Mouse (Mus musculus) layer of hippocampus, postnatal 36 days (tissue): ENCODE measurements around the gene Tmem136. TPM values are rescaled to one million over a fixed set of nuclear protein-coding genes. Genes with fewer than 3 reads are reported as not detected.

Source experiments
- DNase-seq, 2 experiments: peaks; one replicate each; pipeline ENCODE4 v3.0.0; 2022
- total RNA-seq, 2 experiments: library from RNA; stranded (reverse); gene quantifications; 2 replicates each; pipeline ENCODE4 v1.2.3; 2021

Tmem136 gene
- total RNA-seq, 2 experiments from 2014 or later, result 18.2 to 19.0 TPM

DNA sequence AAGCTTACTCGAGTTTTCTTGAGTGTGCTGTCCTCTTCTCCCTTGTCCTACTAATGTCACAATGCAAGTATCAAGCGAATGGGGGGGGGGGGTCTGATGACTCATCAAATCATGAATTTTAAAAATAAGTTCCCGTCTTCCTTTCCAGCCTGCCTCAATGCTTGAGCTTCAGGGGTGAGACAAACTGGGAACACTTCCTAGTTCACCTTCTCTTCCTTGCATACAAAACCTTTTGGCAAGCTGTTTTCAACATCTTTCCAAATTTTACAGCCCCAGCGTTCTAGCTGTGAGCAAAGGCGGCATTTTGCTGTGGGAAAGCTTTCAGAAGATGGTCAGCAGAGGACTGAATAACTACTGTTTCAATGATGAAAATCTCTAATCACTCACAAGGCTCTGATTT lies 8.8 kb downstream of the Tmem136 start:
- DNase-seq, result no peak

DNA sequence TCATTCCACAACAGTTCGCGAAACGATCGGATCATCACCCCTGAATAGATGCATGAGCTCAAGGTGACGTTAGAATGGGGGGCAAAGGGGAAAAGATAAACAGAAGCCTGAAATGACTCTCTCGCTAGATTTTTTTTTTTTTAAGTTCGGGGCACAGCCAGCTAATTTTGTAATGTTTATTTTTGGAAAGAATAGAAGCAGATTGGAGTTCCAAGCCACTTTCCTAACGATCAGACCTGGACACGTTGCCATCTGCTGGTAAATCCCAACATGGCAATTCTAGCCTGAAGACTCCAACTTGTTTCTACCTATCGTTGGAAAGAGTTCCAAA lies 9.2 kb downstream of the Tmem136 start, which contains the start of gene Arhgef12:
Gene Arhgef12, minus strand, starts transcription at position 53 of the 331 bp plus-strand sequence.
- no peak for DNase-seq

DNA sequence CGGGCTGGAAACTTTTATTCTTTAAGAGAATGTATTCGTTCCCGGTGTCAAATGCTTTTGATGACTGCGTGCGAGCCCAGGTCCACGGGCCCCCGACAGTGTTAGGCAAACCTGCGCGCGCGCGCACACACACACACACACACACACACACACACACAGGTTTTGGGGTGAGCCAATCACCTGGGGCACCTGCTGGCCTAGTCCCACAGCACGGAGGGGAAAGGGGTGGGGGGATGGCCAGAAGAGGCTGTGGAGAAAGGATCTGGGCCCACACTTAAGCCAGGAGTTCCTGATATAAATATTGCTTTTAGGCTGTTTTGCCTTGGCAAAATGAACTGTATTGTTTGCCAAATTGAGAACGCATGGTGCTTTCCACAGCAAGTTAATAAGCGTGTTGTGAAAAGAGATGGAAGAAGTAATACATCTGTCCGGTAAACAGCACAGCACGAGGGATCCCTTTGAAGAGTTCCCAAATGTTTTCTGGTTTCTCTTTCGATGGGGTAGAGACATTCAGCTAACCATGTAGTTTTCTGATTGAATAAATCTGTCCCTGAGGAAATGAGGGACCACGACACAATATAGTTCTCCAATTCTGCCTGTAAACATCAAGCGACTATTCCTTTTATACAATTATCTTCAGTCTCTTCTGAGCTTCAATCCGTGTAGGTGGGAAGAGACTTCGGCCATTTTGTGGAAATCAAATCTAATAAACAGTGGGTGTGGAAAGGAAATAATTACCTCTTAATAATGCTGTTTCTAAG lies 9.8 kb downstream of the Tmem136 start:
- DNase-seq, result no peak

DNA sequence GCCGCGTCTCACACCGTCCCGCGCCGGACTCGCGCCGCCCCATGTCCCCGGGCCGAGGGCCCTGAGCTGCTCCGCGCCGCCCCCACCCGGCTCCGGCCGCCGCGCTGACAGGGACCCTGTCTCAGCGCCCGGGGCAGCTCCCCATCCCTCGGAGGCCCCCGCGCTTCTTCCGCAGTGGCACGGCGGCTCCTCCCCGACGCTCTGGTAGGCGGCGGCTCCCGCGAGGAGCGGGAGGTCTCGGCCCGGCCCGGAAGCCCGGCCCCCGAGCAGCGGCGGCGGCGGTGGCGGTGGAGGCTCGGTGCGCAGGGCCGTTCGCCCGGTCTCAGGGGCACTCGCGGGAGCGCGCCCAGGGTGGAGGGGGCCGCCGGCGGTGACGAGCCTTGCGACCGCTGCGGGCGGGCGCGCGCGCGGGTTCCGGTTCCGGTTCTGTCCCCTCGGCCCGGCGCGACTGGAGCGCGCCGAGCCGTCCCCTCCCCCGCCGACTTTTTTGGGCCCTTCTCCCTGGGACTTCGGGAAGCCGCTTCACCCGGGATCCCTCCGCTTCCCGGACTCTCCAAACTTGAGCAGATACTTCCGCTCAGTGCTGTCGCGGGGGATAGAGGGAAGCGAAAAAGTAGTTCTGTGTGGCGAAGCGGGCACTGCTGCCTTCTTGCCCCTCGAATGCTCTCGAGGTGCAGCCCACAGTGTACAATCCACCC lies 10.6 kb downstream of the Tmem136 start:
- DNase-seq, result peak; percentile 87 to 90

DNA sequence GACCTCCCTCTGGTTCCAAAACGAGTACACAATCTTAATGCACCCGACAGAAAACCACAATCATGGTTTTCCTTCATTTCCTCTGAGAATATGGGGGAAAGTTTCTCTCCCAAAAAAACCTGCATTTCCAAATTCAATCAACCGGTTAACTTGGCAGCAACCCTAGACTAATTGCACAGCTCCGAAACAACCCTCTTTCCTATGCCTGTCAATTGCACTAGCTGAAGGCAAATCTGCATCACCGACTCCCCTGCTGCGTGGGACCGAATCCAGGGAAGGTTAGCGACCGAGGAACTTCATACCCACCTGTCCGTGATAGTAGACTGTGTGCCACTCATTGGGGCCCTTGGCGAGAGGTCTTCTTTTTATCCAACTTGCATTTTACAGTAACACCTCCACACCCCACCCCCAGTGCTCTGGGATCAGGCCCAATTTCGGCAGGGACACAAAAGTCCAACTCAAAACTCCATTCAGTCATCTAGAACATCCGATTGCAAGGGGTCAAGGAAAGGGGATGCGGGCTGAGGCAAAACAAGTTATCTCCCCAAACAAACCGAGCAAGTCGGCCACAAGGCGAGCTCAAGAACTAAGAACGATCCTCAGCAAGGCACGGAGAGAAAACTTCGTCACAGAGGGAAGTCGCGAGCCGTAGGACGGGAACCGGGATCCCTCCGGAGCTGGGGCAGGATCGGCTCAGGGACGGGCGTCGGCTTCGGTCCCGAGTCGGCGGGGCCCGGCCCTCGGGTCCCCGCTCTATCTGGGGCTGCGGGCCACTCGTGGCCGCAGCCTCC lies 11.3 kb downstream of the Tmem136 start:
- DNase-seq, result peak; percentile 41 to 47

DNA sequence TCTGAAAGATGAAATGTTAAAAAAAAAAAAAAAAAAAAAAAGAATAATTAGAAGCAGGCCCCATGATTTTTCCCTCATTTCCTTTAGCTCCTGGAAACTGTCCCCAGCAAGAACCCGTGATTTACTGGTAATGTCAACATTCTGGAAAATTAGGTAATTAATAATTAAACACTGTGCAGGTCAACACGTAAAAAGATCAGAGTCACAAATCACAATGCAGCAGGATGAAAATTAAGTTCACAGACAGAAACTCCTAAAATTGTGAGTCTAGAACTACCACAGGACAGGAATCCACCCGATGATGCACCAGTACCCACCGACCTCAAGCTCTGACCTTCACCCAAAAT lies 11.9 kb downstream of the Tmem136 start:
- DNase-seq, result no peak

DNA sequence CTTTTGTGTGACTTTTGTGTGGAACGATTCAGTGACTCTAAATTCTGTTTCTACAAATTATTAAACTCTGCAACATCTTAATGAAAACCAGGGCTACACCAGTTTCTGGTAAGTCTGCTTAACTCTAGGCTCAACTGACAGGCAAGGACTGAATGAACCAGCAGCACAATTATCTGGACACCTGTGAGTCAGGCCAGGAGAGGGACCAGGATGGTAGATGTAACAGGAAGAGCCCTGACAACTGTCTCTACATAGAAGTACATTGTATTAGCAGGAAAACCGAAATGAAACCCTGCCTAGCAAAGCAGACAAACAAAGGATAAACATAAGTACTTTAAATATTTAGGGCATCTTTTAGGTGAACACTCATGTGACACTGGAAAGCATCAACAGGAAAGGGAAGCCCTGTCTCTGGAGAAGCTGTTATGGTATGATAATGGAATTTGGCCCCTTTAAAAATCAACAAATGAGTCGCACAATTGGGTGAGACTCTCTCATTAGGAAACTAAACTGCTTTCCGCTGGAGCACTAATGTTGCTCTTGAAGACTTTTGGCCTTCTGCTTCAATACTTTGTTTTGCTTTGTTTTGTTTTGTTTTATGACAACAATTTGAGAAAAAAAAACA lies 12.6 kb downstream of the Tmem136 start:
- DNase-seq, result no peak

DNA sequence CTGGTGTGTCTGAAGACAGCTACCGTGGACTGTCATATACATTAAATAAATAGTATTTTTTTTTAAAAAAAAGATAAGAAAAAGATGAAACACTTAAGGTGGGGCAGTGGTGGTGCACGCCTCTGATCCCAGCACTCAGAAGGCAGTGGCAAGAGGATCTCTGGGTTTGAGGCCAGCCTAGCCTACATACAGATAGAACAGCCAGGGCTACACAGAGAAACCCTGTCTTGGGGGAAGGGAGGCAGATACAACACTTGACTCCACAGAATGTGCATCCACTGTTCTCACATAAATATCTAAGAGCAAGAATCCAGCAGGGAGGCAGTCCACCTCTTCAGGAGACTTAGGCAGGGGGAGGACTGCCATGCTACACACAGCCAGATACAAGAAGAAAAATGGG lies 13.4 kb downstream of the Tmem136 start:
- DNase-seq, result no peak

DNA sequence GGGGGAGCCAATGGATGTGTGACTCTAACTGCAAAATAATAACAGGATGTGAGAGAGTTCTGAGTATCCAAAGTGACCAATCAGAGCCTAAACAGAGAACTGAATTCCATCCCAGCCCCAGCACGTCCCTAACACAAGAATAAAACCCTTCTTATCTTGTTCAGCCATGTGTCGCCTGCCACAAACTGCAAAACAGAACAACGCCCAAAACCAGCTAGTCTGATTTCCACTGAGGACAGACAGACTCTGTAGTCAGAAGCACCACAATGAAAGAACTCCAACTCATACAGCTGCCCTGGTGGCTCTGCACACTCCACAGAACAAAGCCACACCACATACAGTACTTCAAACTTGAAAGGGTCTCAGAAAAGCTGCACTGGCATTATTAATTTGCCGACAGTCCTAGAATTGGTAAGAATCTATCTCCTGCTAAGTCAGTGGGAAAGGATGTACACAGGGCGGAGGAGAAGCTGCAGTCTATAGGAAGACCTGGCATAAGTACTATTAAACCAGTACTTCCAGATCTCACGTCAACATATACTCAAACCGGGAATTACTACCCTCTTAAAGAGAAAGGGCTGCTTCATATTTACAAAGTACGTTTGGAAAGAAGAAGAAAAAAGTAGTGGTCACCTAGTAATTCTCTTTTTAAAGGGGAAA lies 14.3 kb downstream of the Tmem136 start:
- DNase-seq, result no peak

DNA sequence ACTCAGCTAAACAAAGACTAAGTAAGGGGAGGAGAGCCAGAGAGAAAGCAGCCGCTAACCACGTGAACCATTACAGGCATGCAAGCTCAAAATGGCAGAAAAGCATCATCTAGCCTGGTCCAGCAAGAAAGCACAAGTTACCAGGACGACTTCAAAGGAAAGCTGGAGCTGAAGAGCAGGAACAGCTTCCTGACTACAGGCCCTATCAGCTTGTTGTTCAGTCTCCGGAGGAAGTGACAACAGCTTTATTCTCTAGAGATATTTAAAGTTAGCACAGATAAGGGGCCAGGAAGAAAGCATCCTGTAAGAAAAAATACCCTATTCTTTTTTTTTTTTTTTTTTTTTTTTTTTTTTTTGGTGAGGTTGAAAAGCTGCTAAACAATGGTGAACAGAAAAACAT lies 17.4 kb downstream of the Tmem136 start:
- no peak for DNase-seq

DNA sequence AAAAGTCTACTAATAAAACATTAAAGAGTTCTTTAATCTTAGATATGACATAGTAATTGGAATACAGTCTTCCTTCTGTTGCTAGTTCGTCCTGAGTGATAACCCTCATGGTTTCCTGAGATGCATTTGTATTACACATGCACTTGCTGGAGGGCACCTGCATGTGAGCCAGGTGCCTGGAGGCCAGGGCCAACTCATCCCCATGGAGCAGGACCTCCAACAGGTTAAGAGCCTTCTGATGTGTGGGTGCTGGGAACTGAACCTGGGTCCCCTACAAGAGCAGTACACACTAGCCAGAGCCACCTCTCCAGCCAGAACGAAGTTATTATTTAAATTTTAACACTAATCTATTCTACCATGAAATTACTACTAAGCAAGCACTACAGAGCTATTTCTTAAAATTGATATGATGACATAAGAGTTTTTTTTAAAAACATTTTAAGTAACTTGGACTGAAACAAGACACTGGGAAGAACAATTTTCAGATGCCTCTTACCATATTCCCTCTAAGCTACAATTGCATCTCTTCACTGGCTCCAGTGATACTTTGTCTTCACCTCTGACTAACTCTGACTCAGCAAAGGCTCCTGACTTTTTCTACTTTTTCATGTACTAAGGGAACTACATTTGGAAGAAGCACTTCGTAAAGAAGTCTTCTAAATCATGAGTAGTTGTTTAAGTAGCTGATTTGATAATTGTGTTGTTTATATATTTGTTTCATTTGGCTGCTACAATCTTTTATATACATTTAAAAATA lies 18.4 kb downstream of the Tmem136 start:
- no peak for DNase-seq

DNA sequence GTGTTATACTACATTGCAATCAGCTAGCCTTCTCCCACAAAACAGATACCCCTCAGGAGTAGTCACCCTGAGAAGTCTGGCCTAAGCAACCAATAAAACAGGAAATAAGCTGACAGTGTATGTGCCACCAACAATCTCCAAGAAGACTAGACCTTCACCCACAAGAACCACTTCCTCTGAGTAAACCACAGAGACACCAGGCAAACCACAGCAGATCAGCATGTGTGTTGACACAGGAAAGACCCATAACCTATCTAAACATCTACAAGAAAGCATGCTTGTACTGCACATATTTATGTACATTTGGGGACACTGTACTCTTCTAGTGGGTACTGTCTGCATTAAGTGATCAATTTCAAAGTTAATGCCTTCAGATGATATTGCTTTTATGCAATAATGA lies 20.0 kb downstream of the Tmem136 start:
- DNase-seq, result no peak

DNA sequence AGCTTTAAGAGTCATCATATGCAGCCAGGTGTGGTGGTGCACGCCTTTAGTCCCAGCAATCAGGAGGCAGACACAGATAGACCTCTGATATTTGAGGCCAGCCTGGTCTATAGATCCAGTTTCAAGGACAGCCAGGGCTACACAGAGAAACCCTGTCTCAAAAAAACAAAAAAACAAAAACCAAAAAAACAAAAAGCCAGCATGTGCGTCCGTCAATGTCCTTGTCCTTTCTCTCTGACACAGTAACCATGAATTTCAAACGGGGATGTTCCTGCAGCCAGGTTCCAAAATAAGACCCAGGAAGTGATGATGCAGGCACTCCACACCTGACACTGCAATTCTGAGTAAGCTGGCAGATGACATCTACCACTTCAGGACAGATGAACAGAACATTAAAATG lies 21.5 kb downstream of the Tmem136 start:
- DNase-seq, result no peak

DNA sequence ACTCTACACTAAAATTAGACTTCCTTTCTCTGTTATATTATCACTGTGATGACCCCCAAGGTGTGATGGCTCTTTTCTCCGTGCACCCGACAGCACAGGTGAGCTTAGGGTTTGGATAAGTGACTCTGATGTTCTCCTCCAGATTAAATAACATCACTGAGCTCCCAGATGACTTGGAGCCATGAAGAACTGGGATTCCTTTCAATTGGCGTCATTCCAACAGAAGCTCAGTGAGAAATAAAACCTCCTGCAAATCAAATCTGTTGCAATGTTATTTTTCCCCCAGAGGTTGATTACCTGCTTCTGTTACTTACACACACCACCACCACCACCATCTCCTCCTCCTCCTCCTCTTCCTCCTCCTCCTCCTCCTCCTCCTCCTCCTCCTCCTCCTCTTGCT lies 22.6 kb downstream of the Tmem136 start:
- no peak for DNase-seq

DNA sequence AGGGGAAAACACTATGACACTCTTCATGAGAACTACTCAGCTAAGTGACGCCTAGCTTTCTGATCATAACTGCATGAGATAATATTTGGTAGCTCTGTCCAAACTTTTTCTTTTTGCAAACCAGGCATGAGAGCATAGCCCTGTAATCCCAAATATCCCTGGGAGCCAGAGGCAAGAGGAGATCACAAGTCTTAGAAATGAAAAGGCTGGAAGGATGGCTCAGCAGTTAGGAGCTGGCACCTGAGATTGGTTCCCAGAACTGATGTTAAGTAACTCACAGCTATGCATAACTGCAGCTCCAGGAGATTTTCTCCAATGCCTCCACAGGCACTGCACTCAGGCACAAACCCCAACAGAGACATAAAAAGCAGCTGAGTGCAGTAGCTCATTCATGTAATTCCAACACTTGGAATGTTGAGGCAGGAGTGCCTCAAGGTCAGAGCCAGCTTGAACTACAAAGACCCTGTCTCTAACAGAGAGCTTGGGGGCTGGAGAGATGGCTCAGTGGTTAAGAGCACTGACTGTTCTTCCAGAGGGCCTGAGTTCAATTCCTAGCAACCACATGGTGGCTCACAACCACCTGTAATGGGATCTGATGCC lies 30.6 kb downstream of the Tmem136 start:
- DNase-seq, result no peak

DNA sequence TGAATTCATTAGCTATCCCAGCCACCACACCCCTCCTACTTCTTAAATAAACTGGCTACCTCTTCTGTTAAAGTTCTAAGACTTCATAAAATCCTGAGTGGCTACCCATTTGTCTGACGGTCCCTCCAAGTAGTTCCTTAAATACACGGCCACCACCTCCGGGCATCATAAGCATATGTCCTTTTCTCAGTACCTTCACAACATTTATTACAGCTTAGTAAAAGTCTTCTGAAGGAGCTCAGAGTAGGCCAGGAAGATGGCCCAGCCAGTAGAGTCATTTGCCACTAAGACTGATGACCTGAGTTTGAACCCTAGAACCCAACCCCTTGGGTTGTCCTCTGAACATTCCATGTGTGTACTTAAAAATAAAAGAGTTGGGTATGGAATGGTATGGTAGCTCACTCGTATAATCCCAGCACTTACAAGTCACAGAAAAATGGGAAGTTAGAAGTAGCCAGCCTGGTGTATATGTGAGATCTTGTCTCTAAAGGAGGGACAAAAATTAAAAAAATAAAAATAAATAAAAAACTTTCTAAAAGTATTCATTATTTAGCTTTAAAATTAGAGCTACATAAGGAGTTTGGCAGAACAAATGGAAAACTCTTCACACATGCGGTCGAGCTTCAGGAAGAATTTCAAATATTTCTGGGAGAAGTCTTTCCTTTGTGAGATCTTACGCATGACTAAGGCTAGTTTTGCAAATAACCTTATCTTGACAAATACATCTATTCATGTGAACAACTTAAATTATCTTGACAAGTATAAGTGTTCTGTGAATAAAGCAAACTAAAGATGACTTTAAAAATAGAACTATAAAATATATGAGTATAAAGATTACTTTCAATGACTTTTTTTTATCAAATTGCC lies 31.6 kb downstream of the Tmem136 start:
- DNase-seq, result no peak

DNA sequence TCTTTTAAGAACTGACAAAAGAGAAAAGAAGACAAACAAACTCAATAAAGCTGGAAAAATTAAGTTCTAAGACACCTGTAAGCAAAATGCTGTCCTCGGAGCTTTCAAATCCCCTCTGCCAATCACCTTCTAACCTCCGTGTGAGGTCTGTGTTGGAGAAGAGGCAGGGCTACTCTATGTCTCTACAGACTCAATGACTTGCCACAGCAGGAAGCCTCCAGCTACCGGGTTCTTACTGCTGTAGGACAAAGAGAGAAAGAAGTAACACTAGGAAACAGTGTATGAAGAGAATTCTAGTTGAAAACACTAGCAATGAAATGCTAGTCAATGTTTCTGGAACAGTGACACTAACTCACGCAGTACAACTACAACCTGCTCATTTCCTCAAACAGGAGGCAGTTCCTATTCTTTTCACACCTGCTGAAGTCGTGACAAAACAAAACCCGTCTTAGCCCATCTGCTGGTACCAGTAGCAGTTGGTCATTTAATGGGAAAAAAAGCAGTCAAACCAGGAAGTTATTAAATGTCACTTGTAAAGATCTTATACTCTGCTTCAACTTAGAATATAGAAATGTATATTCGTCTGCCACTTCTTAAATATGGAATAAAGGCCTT lies 32.8 kb downstream of the Tmem136 start:
- no peak for DNase-seq

DNA sequence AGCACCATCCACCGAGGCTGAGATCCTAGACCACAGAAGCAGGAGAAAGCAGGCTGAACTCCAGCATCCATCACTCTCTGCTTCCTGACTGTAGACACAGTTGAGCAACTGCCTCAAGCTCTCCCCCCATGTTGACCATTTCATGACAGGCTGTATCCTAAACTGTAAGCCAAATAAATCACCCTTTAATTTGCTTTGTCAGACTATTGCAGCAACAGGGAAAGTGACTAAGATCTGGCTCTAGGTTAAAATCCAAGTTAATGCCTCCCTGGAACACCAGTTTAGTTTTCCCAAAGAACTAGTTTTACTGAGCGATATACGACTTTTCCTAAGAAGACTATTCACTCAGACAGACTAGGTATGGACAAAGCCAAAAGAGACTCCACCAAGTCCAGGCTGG lies 37.7 kb downstream of the Tmem136 start:
- no peak for DNase-seq

DNA sequence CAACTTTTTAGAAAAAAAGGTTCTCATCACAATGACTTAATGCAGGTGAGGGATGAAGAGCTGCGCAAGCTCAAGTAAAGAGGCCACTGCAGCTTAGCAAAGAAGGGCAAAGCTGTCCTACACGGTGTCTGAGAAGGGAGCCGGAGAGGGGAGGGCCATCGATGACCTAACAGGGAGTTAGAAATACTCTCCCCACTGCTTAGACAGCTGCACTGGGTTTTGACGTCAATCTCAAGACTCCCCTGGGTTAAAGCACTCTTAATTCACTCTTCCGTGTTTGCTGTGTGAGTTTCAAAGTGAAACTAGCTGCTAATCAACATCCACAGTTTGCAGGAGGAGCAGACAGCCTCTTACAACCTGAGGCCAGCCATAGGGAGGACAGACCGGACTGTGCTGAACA lies 40.2 kb downstream of the Tmem136 start:
- no peak for DNase-seq

DNA sequence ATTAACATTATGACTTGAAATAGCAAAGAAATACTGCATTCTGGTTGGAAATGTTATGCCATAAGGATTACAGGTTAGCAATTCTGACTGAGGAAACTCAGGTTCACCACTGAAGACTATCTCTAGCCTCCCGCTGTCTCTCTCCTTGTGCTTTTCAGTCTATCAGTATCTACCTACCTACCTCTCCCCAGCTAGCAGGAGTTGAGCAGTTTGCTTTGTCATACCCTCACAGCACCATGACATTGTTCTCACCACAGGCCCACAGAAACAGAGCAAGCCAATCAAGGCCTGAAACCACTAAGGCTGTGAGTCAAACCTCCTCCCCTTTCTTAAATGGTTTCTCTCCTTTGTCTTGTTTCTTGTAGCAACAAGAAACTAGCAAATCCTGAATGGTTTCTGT lies 41.8 kb downstream of the Tmem136 start:
- DNase-seq, result no peak
